Mouse (Mus musculus) stomach, embryonic 14.5 days (tissue): ENCODE results near the gene Abcc3. TPM values are rescaled to one million over a fixed set of nuclear protein-coding genes. Genes with fewer than 3 reads are reported as not detected.
"Not testable (repeated sequence)": the region's sequence is repeated elsewhere in the genome, so short reads cannot be mapped to it uniquely, and the experiment has no call there.

Experiments
- ATAC-seq: fragments of 200-750 bp; cut with Nextera tagmentation; 2 replicates; pipeline ENCODE4 v1.8.0; 2017; ENCODE audit warnings: low read depth, moderate TSS enrichment; ENCODE audit not compliant: insufficient number of reproducible peaks, insufficient read depth, low FRiP score
- H3K27ac ChIP-seq: fragments of 300-500 bp; sonication (generic); 2 replicates; pipeline ENCODE4 v1.5.1; 2014; ENCODE audit warnings: mild to moderate bottlenecking, low read length, moderate library complexity, mixed read lengths
- H3K27me3 ChIP-seq: fragments of 300-500 bp; sonication (generic); 2 replicates; pipeline ENCODE4 v1.6.1; 2014; ENCODE audit warnings: low read length, control low read depth, mixed read lengths; ENCODE audit not compliant: control insufficient read depth, insufficient read depth
- H3K36me3 ChIP-seq: fragments of 300-500 bp; sonication (generic); 2 replicates; pipeline ENCODE4 v1.6.1; 2014; ENCODE audit warnings: mild to moderate bottlenecking, control low read depth, low read length, moderate library complexity, mixed read lengths; ENCODE audit not compliant: control insufficient read depth, insufficient read depth
- H3K4me1 ChIP-seq: fragments of 300-500 bp; sonication (generic); 2 replicates; pipeline ENCODE4 v1.6.1; 2014; ENCODE audit warnings: low read length, control low read depth, mixed read lengths; ENCODE audit not compliant: control insufficient read depth, insufficient read depth
- H3K4me2 ChIP-seq: fragments of 300-500 bp; sonication (generic); replicated peaks from 2 replicates; pipeline ENCODE4 v1.6.1; 2014; ENCODE audit warnings: low read depth, low read length, control low read depth
- H3K4me3 ChIP-seq: fragments of 300-500 bp; sonication (generic); 2 replicates; pipeline ENCODE4 v1.5.1; 2014; ENCODE audit warnings: low read depth, low read length, control low read depth
- H3K9ac ChIP-seq: fragments of 300-500 bp; sonication (generic); replicated peaks from 2 replicates; pipeline ENCODE4 v1.6.1; 2014; ENCODE audit warnings: low read depth, mild to moderate bottlenecking, control low read depth, low read length, moderate library complexity, mixed read lengths
- H3K9me3 ChIP-seq: fragments of 300-500 bp; sonication (generic); 2 replicates; pipeline ENCODE4 v1.6.1; 2016; ENCODE audit warnings: low read depth, low read length, control low read depth; ENCODE audit not compliant: control insufficient read depth
- WGBS: fragments of 180-500 bp; shearing (Covaris S2); extraction: QIAGEN DNeasy Blood & Tissue Kit; methylation state at CpG from one replicate; pipeline ENCODE4 v1.1.7; 2014; 5-methylcytosine and 5-hydroxymethylcytosine counted together
- polyA plus RNA-seq: library from polyadenylated mRNA; unstranded; fragments of >200 nt; fragmentation: Nextera tagmentation; extraction: Ambion mirVana; gene quantifications from 2 replicates; pipeline ENCODE4 v1.2.1, GENCODE M21; 2014

Abcc3 gene
- polyA plus RNA-seq, 1 experiment from 2014 or later = 4.5 TPM

- no peak overlapping the region for H3K9ac ChIP-seq
- H3K27me3 ChIP-seq = no peaks in the 10 kb centered on the region
- H3K36me3 ChIP-seq = no peaks in the 10 kb centered on the region
- H3K4me1 ChIP-seq = peaks cover 9% of the 10 kb centered on the region; the same call in 1 of the 2 replicates
- no peak overlapping the region for H3K4me2 ChIP-seq
- ATAC-seq = no peak
- H3K27ac ChIP-seq = no peak overlapping the region
- no peak overlapping the region for H3K4me3 ChIP-seq
- 79% methylated on average over 7 of the region's 7 CpGs for whole genome bisulfite sequencing
- no peaks in the 10 kb centered on the region for H3K9me3 ChIP-seq
Measured at GRCm38 (mm10) chr11:94394107-94394506, 1.3 kb upstream of the Abcc3 start.

- H3K4me1 ChIP-seq, H3K4me2 ChIP-seq, ATAC-seq, H3K27me3 ChIP-seq, H3K27ac ChIP-seq, H3K9ac ChIP-seq, H3K36me3 ChIP-seq, H3K4me3 ChIP-seq, H3K9me3 ChIP-seq: not testable (repeated sequence)
- WGBS = 87% methylated on average over 4 of the region's 4 CpGs
Measured at GRCm38 (mm10) chr11:94393490-94393889, 693 bp upstream of the Abcc3 start.

- WGBS = 80% methylated on average over 10 of the region's 10 CpGs
- ATAC-seq = no peak
- no peak overlapping the region for H3K4me2 ChIP-seq
Measured at GRCm38 (mm10) chr11:94391661-94392060, 1.1 kb downstream of the Abcc3 start.

GRCm38 (mm10) chr11:94390825-94391224 is 2.0 kb downstream of the Abcc3 start:
- H3K27me3 ChIP-seq = no peaks in the 10 kb centered on the region
- peaks cover 18% of the 10 kb centered on the region for H3K4me1 ChIP-seq
- H3K9me3 ChIP-seq = no peaks in the 10 kb centered on the region
- no peak for ATAC-seq
- no peak overlapping the region for H3K4me2 ChIP-seq
- 85% methylated on average over 6 of the region's 6 CpGs for WGBS
- no peak overlapping the region for H3K27ac ChIP-seq
- H3K36me3 ChIP-seq = no peaks in the 10 kb centered on the region
- no peak overlapping the region for H3K9ac ChIP-seq
- no peak overlapping the region for H3K4me3 ChIP-seq

More at GRCm38 (mm10) chr11:94391661-94392060, 1.1 kb downstream of the Abcc3 start:
- no peak overlapping the region for H3K4me3 ChIP-seq
- H3K27me3 ChIP-seq = no peaks in the 10 kb centered on the region
- no peak overlapping the region for H3K9ac ChIP-seq
- H3K27ac ChIP-seq = no peak overlapping the region
- peaks cover 10% of the 10 kb centered on the region; the same call in 1 of the 2 replicates for H3K4me1 ChIP-seq
- H3K36me3 ChIP-seq = no peaks in the 10 kb centered on the region
- H3K9me3 ChIP-seq = no peaks in the 10 kb centered on the region

- Histone ChIP-seq H3K9ac (no peak overlapping the region), H3K27me3 (no peaks in the 10 kb centered on the region), H3K36me3 (no peaks in the 10 kb centered on the region), H3K9me3 (no peaks in the 10 kb centered on the region), H3K4me1 (peaks cover 24% of the 10 kb centered on the region), H3K4me2 (no peak overlapping the region), H3K4me3 (no peak overlapping the region), H3K27ac (peak overlapping the region; percentile 27; the same call in 1 of the 2 replicates)
- no peak for ATAC-seq
- 45% methylated on average over 6 of the region's 6 CpGs for WGBS
Measured at GRCm38 (mm10) chr11:94389724-94390396, 2.9 kb downstream of the Abcc3 start.

- peaks cover 24% of the 10 kb centered on the region for H3K4me1 ChIP-seq
- no peak overlapping the region for H3K4me3 ChIP-seq
- H3K36me3 ChIP-seq = no peaks in the 10 kb centered on the region
- WGBS = 77% methylated on average over 4 of the region's 4 CpGs
- H3K9ac ChIP-seq = no peak overlapping the region
- no peaks in the 10 kb centered on the region for H3K27me3 ChIP-seq
- no peak for ATAC-seq
- H3K27ac ChIP-seq = no peak overlapping the region
- no peaks in the 10 kb centered on the region for H3K9me3 ChIP-seq
- H3K4me2 ChIP-seq = no peak overlapping the region
Measured at GRCm38 (mm10) chr11:94389021-94389420, 3.8 kb downstream of the Abcc3 start.

GRCm38 (mm10) chr11:94387756-94388155 is 5.0 kb downstream of the Abcc3 start:
- no peak for ATAC-seq
- no peak overlapping the region for H3K4me2 ChIP-seq
- H3K27ac ChIP-seq = no peak overlapping the region
- H3K27me3 ChIP-seq = no peaks in the 10 kb centered on the region
- no peak overlapping the region for H3K4me3 ChIP-seq
- no peaks in the 10 kb centered on the region for H3K9me3 ChIP-seq
- no peak overlapping the region for H3K9ac ChIP-seq
- WGBS = 60% methylated on average over 4 of the region's 4 CpGs
- no peaks in the 10 kb centered on the region for H3K36me3 ChIP-seq
- H3K4me1 ChIP-seq = peaks cover 23% of the 10 kb centered on the region

- no peak overlapping the region for H3K4me3 ChIP-seq
Measured at GRCm38 (mm10) chr11:94385977-94386771, 6.6 kb downstream of the Abcc3 start.

More at GRCm38 (mm10) chr11:94385977-94386771, 6.6 kb downstream of the Abcc3 start:
- Histone ChIP-seq H3K9me3 (no peaks in the 10 kb centered on the region), H3K27me3 (no peaks in the 10 kb centered on the region), H3K4me1 (peaks cover 15% of the 10 kb centered on the region), H3K27ac (peak overlapping the region; percentile 64; the same call in 1 of the 2 replicates), H3K36me3 (no peaks in the 10 kb centered on the region), H3K4me2 (peak overlapping the region; percentile 13), H3K9ac (no peak overlapping the region)
- peak; percentile 67; the same call in 1 of the 2 replicates for ATAC-seq
- 9% methylated on average over 12 of the region's 12 CpGs for WGBS
